Comparison of ENCODE assay signal across 7 mouse cellular contexts in the genomic region with DNA sequence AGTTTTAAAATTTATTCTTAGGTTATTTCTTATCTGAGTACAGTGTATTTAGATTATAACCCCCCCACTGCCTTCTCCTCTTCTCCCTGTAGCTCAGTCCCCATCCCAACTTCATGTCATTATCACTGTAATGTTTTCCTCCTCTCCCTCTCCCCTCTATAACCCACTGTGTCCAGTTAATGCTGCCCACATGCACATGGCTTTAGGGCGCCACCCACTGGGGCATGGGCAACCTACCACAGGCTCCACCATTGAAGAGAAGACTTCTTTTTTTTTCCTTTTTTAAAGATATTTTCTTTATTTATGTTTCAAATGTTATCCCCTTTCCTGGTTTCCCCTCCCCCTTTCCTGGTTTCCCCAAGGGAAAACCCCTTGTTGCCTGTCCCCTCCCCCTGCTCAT.
DNase-seq lines count a peak whose midpoint lies in the region; ATAC-seq and TF ChIP-seq lines count a peak whose summit lies in the region.

No protein-coding gene starts in this region.

- no peak overlapping the region for H3K4me3 ChIP-seq in kidney, postnatal 0 days (replicated peaks; ENCODE audit: low read depth, low read length)
- no peak overlapping the region for H3K4me3 ChIP-seq in kidney, embryonic 14.5 days (ENCODE audit: low read length)
- H3K4me3 ChIP-seq in CH12.LX (replicated peaks in 1 of 3; ENCODE audit: low read depth in 2 of 3, low read length in 2 of 3, poor library complexity in 1 of 3) = no peak overlapping the region

- TF ChIP-seq EP300 in CH12.LX (IDR thresholded peaks at IDR 0.05; ENCODE audit: low read length) = no peak

- ATAC-seq in kidney, postnatal 0 days (replicated peaks; ENCODE audit: low FRiP score, low read depth) = no peak
- no peak for ATAC-seq in kidney, embryonic 14.5 days (ENCODE audit: low FRiP score, low TSS enrichment)

- peak; percentile 61 for TF ChIP-seq RAD21 in CH12.LX (IDR thresholded peaks at IDR 0.05; ENCODE audit: low read depth, low read length)

- no peaks in the 10 kb centered on the region for H3K36me3 ChIP-seq in kidney, postnatal 0 days (ENCODE audit: insufficient read depth, low read length)
- no peaks in the 10 kb centered on the region for H3K36me3 ChIP-seq in kidney, embryonic 14.5 days (ENCODE audit: control insufficient read depth, insufficient read depth, low read length)
- H3K36me3 ChIP-seq in CH12.LX (replicated peaks in 1 of 2; ENCODE audit: control insufficient read depth in 1 of 2, insufficient read depth in 1 of 2, low read length in 1 of 2) = peaks cover 0 to 15% of the 10 kb centered on the region in 2 experiments

- H3K4me1 ChIP-seq in kidney, postnatal 0 days (replicated peaks; ENCODE audit: insufficient read depth, low read length) = no peaks in the 10 kb centered on the region
- H3K4me1 ChIP-seq in kidney, embryonic 14.5 days (ENCODE audit: control insufficient read depth, insufficient read depth, low read length) = no peaks in the 10 kb centered on the region
- peaks cover 0 to 17% of the 10 kb centered on the region in 2 experiments; a peak in 2 of 4 replicates for H3K4me1 ChIP-seq in CH12.LX (ENCODE audit: control insufficient read depth in 1 of 2, insufficient read depth in 2 of 2)

- TF ChIP-seq POLR2A in CH12.LX (IDR thresholded peaks at IDR 0.05; ENCODE audit: low read depth, low read length) = no peak

- H3K27me3 ChIP-seq in kidney, postnatal 0 days (ENCODE audit: insufficient read depth, low read length) = no peaks in the 10 kb centered on the region
- no peaks in the 10 kb centered on the region for H3K27me3 ChIP-seq in kidney, embryonic 14.5 days (ENCODE audit: control insufficient read depth, insufficient read depth, low read length)
- H3K27me3 ChIP-seq in CH12.LX (replicated peaks) = no peaks in the 10 kb centered on the region

- H3K4me2 ChIP-seq in kidney, postnatal 0 days (ENCODE audit: low read length) = no peak overlapping the region
- no peak overlapping the region for H3K4me2 ChIP-seq in kidney, embryonic 14.5 days (replicated peaks; ENCODE audit: low read depth, low read length)
- H3K4me2 ChIP-seq in CH12.LX (ENCODE audit: insufficient read depth, low read depth, poor library complexity, severe bottlenecking) = no peak overlapping the region

- 75% methylated on average over 1 of the region's 1 CpGs for WGBS in kidney, postnatal 0 days
- 52% methylated on average over 1 of the region's 1 CpGs for WGBS in kidney, embryonic 14.5 days

- H3K79me2 ChIP-seq in CH12.LX (replicated peaks; ENCODE audit: control insufficient read depth, extremely low read depth, insufficient read depth, poor library complexity, severe bottlenecking) = no peaks in the 10 kb centered on the region

- DNase-seq in kidney, postnatal 0 days (ENCODE audit: low spot score) = peak; percentile 33
- DNase-seq in A20 (ENCODE audit: low read depth, low spot score) (peak; percentile 24), CH12.LX (ENCODE audit: extremely low read depth) (no peak)
- peak; percentile 17 to 49 for DNase-seq in heart, postnatal 10 days
- DNase-seq in urinary bladder, adult 2 months (ENCODE audit: low spot score) = no peak
- DNase-seq in right cerebral cortex, adult 2 months (ENCODE audit: low spot score in 2 of 2) = no peak

- in situ Hi-C loops in CH12.LX (cut with MboI; ENCODE audit: low pct_ligation_motif_present, low pct_unique_long_range_greater_than_20kb, low sequenced_read_pairs) = no loop called here

- no peak overlapping the region for H3K9ac ChIP-seq in kidney, postnatal 0 days (ENCODE audit: low read depth, low read length)
- H3K9ac ChIP-seq in kidney, embryonic 14.5 days (ENCODE audit: low read depth, low read length) = no peak overlapping the region
- no peak overlapping the region for H3K9ac ChIP-seq in CH12.LX (ENCODE audit: insufficient read depth, low read depth)

- no peak overlapping the region for H3K27ac ChIP-seq in kidney, postnatal 0 days
- H3K27ac ChIP-seq in kidney, embryonic 14.5 days (ENCODE audit: low read depth, low read length) = no peak overlapping the region
- no peak overlapping the region for H3K27ac ChIP-seq in CH12.LX (ENCODE audit: insufficient read depth, low read depth)

- H3K9me3 ChIP-seq in kidney, postnatal 0 days (replicated peaks; ENCODE audit: low read length) = no peaks in the 10 kb centered on the region
- no peaks in the 10 kb centered on the region for H3K9me3 ChIP-seq in kidney, embryonic 14.5 days (ENCODE audit: control insufficient read depth, low read length)
- no peaks in the 10 kb centered on the region for H3K9me3 ChIP-seq in CH12.LX (replicated peaks; ENCODE audit: low read length)

- dilution Hi-C loops in CH12.LX (cut with MboI; ENCODE audit: extremely low pct_ligation_motif_present, extremely low pct_unique_long_range_greater_than_20kb, low sequenced_read_pairs) = no loop called here

- TF ChIP-seq CTCF in kidney, postnatal 0 days (IDR thresholded peaks at IDR 0.05; ENCODE audit: low read depth) = peak; percentile 57
- TF ChIP-seq CTCF in CH12.LX (conservative IDR thresholded peaks at IDR 0.05 in 1 of 2, IDR thresholded peaks at IDR 0.05 in 1 of 2; ENCODE audit: low read depth in 2 of 2, low read length in 2 of 2) = peak in 1 of 2 experiments; percentile 64; a peak in 2 of 4 replicates

- intact Hi-C loops in heart, postnatal 10 days (cut with DNase I) = loop anchor here (10.0 kb wide), 1 partner anchor 269 kb away; the partner anchor contains the start of gene Dgkh

TF ChIP-seq in CH12.LX, 34 proteins besides CTCF, POLR2A, EP300 and RAD21:
- no peak for TF ChIP-seq SIN3A (IDR thresholded peaks at IDR 0.05; ENCODE audit: low read length)
- TF ChIP-seq NELFE (IDR thresholded peaks at IDR 0.05; ENCODE audit: low read depth, low read length) = no peak
- peak; percentile 67 for TF ChIP-seq SMC3 (IDR thresholded peaks at IDR 0.05; ENCODE audit: low read depth, low read length)

Comparison
In these comparisons a context has a peak if more than half of its experiments do, and no peak if none do; other contexts are left out.
1. DNase-seq: peak in kidney, postnatal 0 days (single experiment), A20 (single experiment) and heart, postnatal 10 days (2 of 2); none in CH12.LX (single experiment), urinary bladder, adult 2 months (single experiment) and right cerebral cortex, adult 2 months (0 of 2).